Mouse (Mus musculus) lung, adult 2 months (tissue): ENCODE results near the gene Zfp668. TPM values are rescaled to one million over a fixed set of nuclear protein-coding genes. Genes with fewer than 3 reads are reported as not detected.
A peak's percentile ranks its signal among the peaks of the same experiment; 100 is the strongest.

Experiments used
- DNase-seq: peaks from one replicate; pipeline ENCODE4 v3.0.0; 2022
- H3K4me1 ChIP-seq: fragments of 200-500 bp; 2 replicates; pipeline ENCODE4 v1.6.1; 2011; ENCODE audit warnings: low read length; ENCODE audit not compliant: control insufficient read depth, insufficient read depth
- H3K4me3 ChIP-seq: fragments of 200-500 bp; replicated peaks from 2 replicates; pipeline ENCODE3; 2011; ENCODE audit warnings: low read depth, mild to moderate bottlenecking, control low read depth, low read length; ENCODE audit errors: extremely low read depth
- CTCF ChIP-seq: fragments of 200-500 bp; IDR thresholded peaks from 2 replicates; pipeline ENCODE4 v1.5.1; 2011; ENCODE audit warnings: mild to moderate bottlenecking, low read length, control low read depth; ENCODE audit not compliant: insufficient read depth
- POLR2A ChIP-seq: fragments of 200-500 bp; IDR thresholded peaks from 2 replicates; pipeline ENCODE4 v1.6.1; 2011; ENCODE audit warnings: low read depth, mild to moderate bottlenecking, control low read depth, low read length, borderline replicate concordance; ENCODE audit errors: extremely low read depth
- WGBS: fragments of 180-500 bp; shearing (Covaris S2); methylation state at CpG from one replicate; pipeline ENCODE4 v1.1.7; 2018; 5-methylcytosine and 5-hydroxymethylcytosine counted together
- polyA plus RNA-seq: library from polyadenylated mRNA; depleted of rRNA; stranded (reverse); fragments of >200 nt; gene quantifications from 2 replicates; pipeline ENCODE4 v1.2.3, GENCODE M21; 2012

Gene Zfp668
- polyA plus RNA-seq, 1 experiment: 6.7 TPM

GRCm38 (mm10) chr7:127823236-127824171 lies 53.1 kb downstream of the Zfp668 start:
- Histone ChIP-seq H3K4me3 (no peak overlapping the region), H3K4me1 (no peaks in the 10 kb centered on the region)
- no peak for DNase-seq
- no peak for TF ChIP-seq POLR2A
- TF ChIP-seq CTCF: no peak
- WGBS: 83% methylated on average over 11 of the region's 11 CpGs

- TF ChIP-seq POLR2A (no peak), CTCF (no peak)
- no peak for DNase-seq
- Histone ChIP-seq H3K4me1 (no peaks in the 10 kb centered on the region), H3K4me3 (no peak overlapping the region)
- WGBS: 70% methylated on average over 3 of the region's 3 CpGs
Observed at GRCm38 (mm10) chr7:127822494-127822893, 54.1 kb downstream of the Zfp668 start.

GRCm38 (mm10) chr7:127820836-127821509 lies 55.7 kb downstream of the Zfp668 start:
- no peak for DNase-seq
- WGBS: 38% methylated on average over 13 of the region's 13 CpGs
- Histone ChIP-seq H3K4me1 (no peaks in the 10 kb centered on the region), H3K4me3 (no peak overlapping the region)
- TF ChIP-seq CTCF (no peak), POLR2A (no peak)

GRCm38 (mm10) chr7:127817776-127818175 lies 58.9 kb downstream of the Zfp668 start:
- WGBS: 81% methylated on average over 5 of the region's 5 CpGs
- no peak for DNase-seq
- Histone ChIP-seq H3K4me1 (no peaks in the 10 kb centered on the region; the same call in 1 of the 2 replicates), H3K4me3 (no peak overlapping the region)
- TF ChIP-seq CTCF: no peak
- TF ChIP-seq POLR2A: no peak

- Histone ChIP-seq H3K4me1 (no peaks in the 10 kb centered on the region; the same call in 1 of the 2 replicates), H3K4me3 (no peak overlapping the region)
- DNase-seq: no peak
- no peak for TF ChIP-seq CTCF
- no peak for TF ChIP-seq POLR2A
- WGBS: 74% methylated on average over 7 of the region's 7 CpGs
Observed at GRCm38 (mm10) chr7:127817053-127817452, 59.6 kb downstream of the Zfp668 start.

- Histone ChIP-seq H3K4me1 (no peaks in the 10 kb centered on the region; the same call in 1 of the 2 replicates), H3K4me3 (no peak overlapping the region)
- TF ChIP-seq POLR2A: peak; percentile 35; the same call in 1 of the 2 replicates
- TF ChIP-seq CTCF: peak; percentile 66
- peak; percentile 28 for DNase-seq
- 48% methylated on average over 15 of the region's 15 CpGs for WGBS
Observed at GRCm38 (mm10) chr7:127815954-127816821, 60.4 kb downstream of the Zfp668 start.

GRCm38 (mm10) chr7:127815116-127815665 lies 61.4 kb downstream of the Zfp668 start:
- 82% methylated on average over 15 of the region's 15 CpGs for WGBS
- no peak for TF ChIP-seq CTCF
- TF ChIP-seq POLR2A: no peak
- Histone ChIP-seq H3K4me1 (no peaks in the 10 kb centered on the region; the same call in 1 of the 2 replicates), H3K4me3 (no peak overlapping the region)
- DNase-seq: no peak

GRCm38 (mm10) chr7:127814241-127814921 lies 62.2 kb downstream of the Zfp668 start:
- TF ChIP-seq CTCF (no peak), POLR2A (no peak)
- Histone ChIP-seq H3K4me1 (no peaks in the 10 kb centered on the region; the same call in 1 of the 2 replicates), H3K4me3 (peak overlapping the region; percentile 38)
- peak; percentile 41 for DNase-seq
- WGBS: 39% methylated on average over 19 of the region's 19 CpGs
